Mouse (Mus musculus) midbrain, embryonic 13.5 days (tissue): ENCODE measurements at regions not wholly inside any gene's neighbourhood (a gene's known extent, or its start where the extent isn't known, plus 50 kb on each side); places are given as distances from the start of the nearest gene placed in this dataset.
"Not testable (repeated sequence)": the region's sequence is repeated elsewhere in the genome, so short reads cannot be mapped to it uniquely, and the experiment has no call there.

ENCODE experiments used
- ATAC-seq: fragments of 200-750 bp; cut with Nextera tagmentation; 2 replicates; pipeline ENCODE4 v1.8.0; 2017; ENCODE audit warnings: mild to moderate bottlenecking, moderate TSS enrichment, moderate library complexity
- H3K27ac ChIP-seq: fragments of 300-500 bp; sonication (generic); 2 replicates; pipeline ENCODE4 v1.5.1; 2015; ENCODE audit warnings: inconsistent platforms, mild to moderate bottlenecking, moderate library complexity
- H3K27me3 ChIP-seq: fragments of 300-500 bp; sonication (generic); 2 replicates; pipeline ENCODE4 v1.6.1; 2015; ENCODE audit warnings: mild to moderate bottlenecking, inconsistent platforms
- H3K36me3 ChIP-seq: fragments of 300-500 bp; sonication (generic); 2 replicates; pipeline ENCODE4 v1.6.1; 2015; ENCODE audit warnings: mild to moderate bottlenecking, inconsistent platforms
- H3K4me1 ChIP-seq: fragments of 300-500 bp; sonication (generic); replicated peaks from 2 replicates; pipeline ENCODE4 v1.6.1; 2015; ENCODE audit warnings: inconsistent platforms
- H3K4me2 ChIP-seq: fragments of 300-500 bp; sonication (generic); replicated peaks from 2 replicates; pipeline ENCODE4 v1.6.1; 2015; ENCODE audit warnings: moderate library complexity, mild to moderate bottlenecking, inconsistent platforms
- H3K4me3 ChIP-seq: fragments of 300-500 bp; sonication (generic); replicated peaks from 2 replicates; pipeline ENCODE4 v1.5.1; 2015; ENCODE audit warnings: mild to moderate bottlenecking, inconsistent platforms
- H3K9ac ChIP-seq: fragments of 300-500 bp; sonication (generic); replicated peaks from 2 replicates; pipeline ENCODE4 v1.6.1; 2015; ENCODE audit warnings: mild to moderate bottlenecking, inconsistent platforms
- H3K9me3 ChIP-seq: fragments of 300-500 bp; sonication (generic); 2 replicates; pipeline ENCODE4 v1.6.1; 2016; ENCODE audit warnings: mild to moderate bottlenecking, inconsistent platforms
- WGBS: fragments of 180-500 bp; shearing (Covaris S2); methylation state at CpG from one replicate; pipeline ENCODE4 v1.1.7; 2015; 5-methylcytosine and 5-hydroxymethylcytosine counted together

- no peak overlapping the region for H3K27ac ChIP-seq
- H3K4me2 ChIP-seq = no peak overlapping the region
- 81% methylated on average over 4 of the region's 4 CpGs for WGBS
- no peaks in the 10 kb centered on the region for H3K9me3 ChIP-seq
- no peaks in the 10 kb centered on the region for H3K36me3 ChIP-seq
- H3K4me1 ChIP-seq = no peaks in the 10 kb centered on the region
- ATAC-seq = no peak
- H3K27me3 ChIP-seq = no peaks in the 10 kb centered on the region
- H3K4me3 ChIP-seq = no peak overlapping the region
- no peak overlapping the region for H3K9ac ChIP-seq
These were observed 1453.2 kb upstream of the Gje1 start for GRCm38 (mm10) chr10:16171251-16171650.

- not testable (repeated sequence) for H3K9ac ChIP-seq, H3K36me3 ChIP-seq, ATAC-seq, H3K27me3 ChIP-seq, H3K9me3 ChIP-seq, H3K27ac ChIP-seq, H3K4me2 ChIP-seq, H3K4me1 ChIP-seq, H3K4me3 ChIP-seq
- 94% methylated on average over 6 of the region's 6 CpGs for WGBS
These were observed 1441.5 kb upstream of the Gje1 start for GRCm38 (mm10) chr10:16159542-16159941.

- WGBS = 92% methylated on average over 3 of the region's 3 CpGs
- Histone ChIP-seq H3K36me3 (no peaks in the 10 kb centered on the region), H3K27me3 (no peaks in the 10 kb centered on the region), H3K4me2 (no peak overlapping the region), H3K27ac (no peak overlapping the region), H3K4me3 (no peak overlapping the region), H3K4me1 (no peaks in the 10 kb centered on the region), H3K9me3 (no peaks in the 10 kb centered on the region), H3K9ac (no peak overlapping the region)
- ATAC-seq = no peak
These were observed 1440.4 kb upstream of the Gje1 start for GRCm38 (mm10) chr10:16158445-16158844.

- no peaks in the 10 kb centered on the region for H3K36me3 ChIP-seq
- peak; percentile 40; the same call in 1 of the 2 replicates for ATAC-seq
- WGBS = 60% methylated on average over 5 of the region's 5 CpGs
- H3K27ac ChIP-seq = no peak overlapping the region
- H3K4me2 ChIP-seq = no peak overlapping the region
- H3K9ac ChIP-seq = no peak overlapping the region
- no peaks in the 10 kb centered on the region for H3K4me1 ChIP-seq
- no peak overlapping the region for H3K4me3 ChIP-seq
- H3K27me3 ChIP-seq = no peaks in the 10 kb centered on the region
- H3K9me3 ChIP-seq = no peaks in the 10 kb centered on the region
These were observed 1438.9 kb upstream of the Gje1 start for GRCm38 (mm10) chr10:16156954-16157353.

- no peak for ATAC-seq
- H3K9ac ChIP-seq = no peak overlapping the region
- no peaks in the 10 kb centered on the region for H3K36me3 ChIP-seq
- H3K4me3 ChIP-seq = no peak overlapping the region
- no peak overlapping the region for H3K4me2 ChIP-seq
- WGBS = 93% methylated on average over 3 of the region's 3 CpGs
- H3K9me3 ChIP-seq = no peaks in the 10 kb centered on the region
- H3K4me1 ChIP-seq = no peaks in the 10 kb centered on the region
- no peak overlapping the region for H3K27ac ChIP-seq
- H3K27me3 ChIP-seq = no peaks in the 10 kb centered on the region
These were observed 1431.0 kb upstream of the Gje1 start for GRCm38 (mm10) chr10:16148991-16149390.

- Histone ChIP-seq H3K4me3 (no peak overlapping the region), H3K9me3 (no peaks in the 10 kb centered on the region), H3K4me2 (no peak overlapping the region), H3K27ac (no peak overlapping the region), H3K27me3 (no peaks in the 10 kb centered on the region), H3K9ac (no peak overlapping the region), H3K36me3 (no peaks in the 10 kb centered on the region), H3K4me1 (no peaks in the 10 kb centered on the region)
- WGBS = 90% methylated on average over 1 of the region's 1 CpGs
- ATAC-seq = no peak
These were observed 1427.4 kb upstream of the Gje1 start for GRCm38 (mm10) chr10:16145397-16145796.

- 0 out of 2 replicates have a peak, but pooled peaks have one; percentile 30 for ATAC-seq
- Histone ChIP-seq H3K4me3 (no peak overlapping the region), H3K27ac (no peak overlapping the region), H3K27me3 (no peaks in the 10 kb centered on the region), H3K4me1 (no peaks in the 10 kb centered on the region), H3K9ac (no peak overlapping the region), H3K4me2 (no peak overlapping the region), H3K9me3 (no peaks in the 10 kb centered on the region), H3K36me3 (no peaks in the 10 kb centered on the region)
- WGBS = 76% methylated on average over 2 of the region's 2 CpGs
These were observed 1405.9 kb upstream of the Gje1 start for GRCm38 (mm10) chr10:16123902-16124301.

- no peaks in the 10 kb centered on the region for H3K4me1 ChIP-seq
- WGBS = 84% methylated on average over 3 of the region's 3 CpGs
- no peaks in the 10 kb centered on the region for H3K36me3 ChIP-seq
- ATAC-seq = no peak
- H3K9ac ChIP-seq = no peak overlapping the region
- H3K4me3 ChIP-seq = no peak overlapping the region
- H3K27ac ChIP-seq = no peak overlapping the region
- H3K27me3 ChIP-seq = no peaks in the 10 kb centered on the region
- no peaks in the 10 kb centered on the region for H3K9me3 ChIP-seq
- no peak overlapping the region for H3K4me2 ChIP-seq
These were observed 1370.2 kb upstream of the Gje1 start for GRCm38 (mm10) chr10:16088210-16088609.

- ATAC-seq = peak; percentile 92
- peak overlapping the region; percentile 39; the same call in 1 of the 2 replicates for H3K27ac ChIP-seq
These were observed 1335.0 kb upstream of the Gje1 start for GRCm38 (mm10) chr10:16053008-16053407.

GRCm38 (mm10) chr10:16052463-16052889, 1334.5 kb upstream of the Gje1 start:
- 25% methylated on average over 2 of the region's 2 CpGs for WGBS
- Histone ChIP-seq H3K36me3 (no peaks in the 10 kb centered on the region), H3K9me3 (no peaks in the 10 kb centered on the region), H3K27me3 (no peaks in the 10 kb centered on the region), H3K27ac (no peak overlapping the region), H3K4me1 (peaks cover 10% of the 10 kb centered on the region), H3K4me3 (no peak overlapping the region), H3K9ac (no peak overlapping the region), H3K4me2 (no peak overlapping the region)
- ATAC-seq = peak; percentile 90

More at GRCm38 (mm10) chr10:16053008-16053407, 1335.0 kb upstream of the Gje1 start:
- Histone ChIP-seq H3K9me3 (no peaks in the 10 kb centered on the region), H3K9ac (no peak overlapping the region), H3K27me3 (no peaks in the 10 kb centered on the region), H3K4me3 (no peak overlapping the region), H3K4me2 (no peak overlapping the region), H3K4me1 (peaks cover 10% of the 10 kb centered on the region), H3K36me3 (no peaks in the 10 kb centered on the region)
- 13% methylated on average over 5 of the region's 5 CpGs for WGBS

GRCm38 (mm10) chr10:16036255-16036654, 1318.2 kb upstream of the Gje1 start:
- H3K9ac ChIP-seq = no peak overlapping the region
- H3K4me2 ChIP-seq = no peak overlapping the region
- ATAC-seq = no peak

GRCm38 (mm10) chr10:16033096-16033495, 1315.1 kb upstream of the Gje1 start:
- H3K4me2 ChIP-seq = no peak overlapping the region
- H3K4me3 ChIP-seq = no peak overlapping the region
- no peaks in the 10 kb centered on the region for H3K27me3 ChIP-seq
- no peaks in the 10 kb centered on the region for H3K9me3 ChIP-seq
- H3K9ac ChIP-seq = no peak overlapping the region
- H3K36me3 ChIP-seq = no peaks in the 10 kb centered on the region
- ATAC-seq = no peak
- no peaks in the 10 kb centered on the region for H3K4me1 ChIP-seq
- H3K27ac ChIP-seq = no peak overlapping the region

More at GRCm38 (mm10) chr10:16036255-16036654, 1318.2 kb upstream of the Gje1 start:
- Histone ChIP-seq H3K4me3 (no peak overlapping the region), H3K9me3 (no peaks in the 10 kb centered on the region), H3K27me3 (no peaks in the 10 kb centered on the region), H3K36me3 (no peaks in the 10 kb centered on the region), H3K4me1 (no peaks in the 10 kb centered on the region), H3K27ac (no peak overlapping the region)
- WGBS = 83% methylated on average over 2 of the region's 2 CpGs

GRCm38 (mm10) chr10:16030802-16031201, 1312.8 kb upstream of the Gje1 start:
- Histone ChIP-seq H3K27ac (no peak overlapping the region), H3K4me1 (no peaks in the 10 kb centered on the region), H3K4me3 (no peak overlapping the region), H3K36me3 (no peaks in the 10 kb centered on the region), H3K9me3 (no peaks in the 10 kb centered on the region), H3K27me3 (no peaks in the 10 kb centered on the region), H3K9ac (no peak overlapping the region), H3K4me2 (no peak overlapping the region)
- ATAC-seq = no peak
- 77% methylated on average over 2 of the region's 2 CpGs for WGBS
